Mouse (Mus musculus) forebrain, postnatal 0 days (tissue): Measurements from ENCODE around the gene Car3. TPM values are rescaled to one million over a fixed set of nuclear protein-coding genes. Genes with fewer than 3 reads are reported as not detected.

Experiments
- ATAC-seq: fragments of 200-750 bp; cut with Nextera tagmentation; 2 replicates; pipeline ENCODE4 v1.8.0; 2017; ENCODE audit warnings: mild to moderate bottlenecking, moderate library complexity
- DNase-seq: peaks from one replicate; pipeline ENCODE4 v3.0.0-alpha.2; 2015
- H3K27ac ChIP-seq: fragments of 300-500 bp; sonication (generic); 2 replicates; pipeline ENCODE4 v1.5.1; 2014; ENCODE audit warnings: low read depth, mild to moderate bottlenecking, antibody characterized with exemption, low read length, moderate library complexity, mixed read lengths
- H3K27me3 ChIP-seq: fragments of 300-500 bp; sonication (generic); 2 replicates; pipeline ENCODE4 v1.6.1; 2014; ENCODE audit warnings: mild to moderate bottlenecking, low read length, mixed read lengths; ENCODE audit not compliant: insufficient read depth
- H3K36me3 ChIP-seq: fragments of 300-500 bp; sonication (generic); 2 replicates; pipeline ENCODE4 v1.6.1; 2014; ENCODE audit warnings: mild to moderate bottlenecking, moderate library complexity; ENCODE audit not compliant: insufficient read depth
- H3K4me1 ChIP-seq: fragments of 300-500 bp; sonication (generic); 2 replicates; pipeline ENCODE4 v1.6.1; 2014; ENCODE audit warnings: antibody characterized with exemption; ENCODE audit not compliant: insufficient read depth
- H3K4me2 ChIP-seq: fragments of 300-500 bp; sonication (generic); 2 replicates; pipeline ENCODE4 v1.6.1; 2014; ENCODE audit warnings: low read depth, mild to moderate bottlenecking, moderate library complexity
- H3K4me3 ChIP-seq: fragments of 300-500 bp; sonication (generic); 2 replicates; pipeline ENCODE4 v1.5.1; 2014; ENCODE audit warnings: low read depth, low read length, mixed read lengths
- H3K9ac ChIP-seq: fragments of 300-500 bp; sonication (generic); 2 replicates; pipeline ENCODE4 v1.6.1; 2014; ENCODE audit warnings: mild to moderate bottlenecking
- H3K9me3 ChIP-seq: fragments of 300-500 bp; sonication (generic); 2 replicates; pipeline ENCODE4 v1.6.1; 2016; ENCODE audit warnings: low read length
- CTCF ChIP-seq: sonication (generic); IDR thresholded peaks from 2 replicates; pipeline ENCODE4 v1.5.1; 2016; ENCODE audit warnings: antibody characterized with exemption, control low read depth, low read depth
- WGBS: fragments of 180-500 bp; shearing (Covaris S2); extraction: QIAGEN DNeasy Blood & Tissue Kit; methylation state at CpG from one replicate; pipeline ENCODE4 v1.1.7; 2014; 5-methylcytosine and 5-hydroxymethylcytosine counted together
- polyA plus RNA-seq: library from polyadenylated mRNA; unstranded; fragments of >200 nt; fragmentation: Nextera tagmentation; extraction: Ambion mirVana; gene quantifications from 2 replicates; pipeline ENCODE4 v1.2.1, GENCODE M21; 2015
- total RNA-seq: library from RNA; depleted of rRNA; stranded (reverse); fragments of >200 nt; gene quantifications from 2 replicates; pipeline ENCODE4 v1.2.3, GENCODE M21; 2014; rRNA removed

Car3 gene
- total and polyA plus RNA-seq, 2 experiments from 2014 or later = 1.8 to 2.6 TPM

GRCm38 (mm10) chr3:14904165-14904564 lies 40.9 kb downstream of the Car3 start:
- H3K9me3 ChIP-seq = no peaks in the 10 kb centered on the region
- H3K4me1 ChIP-seq = no peaks in the 10 kb centered on the region
- no peaks in the 10 kb centered on the region for H3K36me3 ChIP-seq
- H3K9ac ChIP-seq = no peak overlapping the region
- 84% methylated on average over 3 of the region's 3 CpGs for WGBS
- ATAC-seq (no peak), DNase-seq (no peak)
- no peak overlapping the region for H3K4me3 ChIP-seq
- no peak overlapping the region for H3K4me2 ChIP-seq
- H3K27ac ChIP-seq = no peak overlapping the region
- no peaks in the 10 kb centered on the region for H3K27me3 ChIP-seq
- no peak for TF ChIP-seq CTCF

GRCm38 (mm10) chr3:14907271-14907670 lies 44.0 kb downstream of the Car3 start:
- Histone ChIP-seq H3K27me3 (no peaks in the 10 kb centered on the region), H3K4me2 (no peak overlapping the region), H3K4me1 (no peaks in the 10 kb centered on the region), H3K9ac (no peak overlapping the region), H3K4me3 (no peak overlapping the region), H3K36me3 (no peaks in the 10 kb centered on the region), H3K9me3 (no peaks in the 10 kb centered on the region), H3K27ac (no peak overlapping the region)
- DNase-seq (no peak), ATAC-seq (no peak)
- WGBS = 25% methylated on average over 1 of the region's 1 CpGs
- TF ChIP-seq CTCF = no peak

GRCm38 (mm10) chr3:14911992-14912582 lies 48.8 kb downstream of the Car3 start:
- Histone ChIP-seq H3K9ac (no peak overlapping the region), H3K4me1 (no peaks in the 10 kb centered on the region), H3K4me3 (no peak overlapping the region), H3K27ac (no peak overlapping the region), H3K27me3 (no peaks in the 10 kb centered on the region), H3K9me3 (no peaks in the 10 kb centered on the region), H3K36me3 (no peaks in the 10 kb centered on the region), H3K4me2 (no peak overlapping the region)
- TF ChIP-seq CTCF = no peak
- ATAC-seq = no peak
- DNase-seq = no peak
- 89% methylated on average over 4 of the region's 4 CpGs for WGBS

GRCm38 (mm10) chr3:14913774-14914173 lies 50.5 kb downstream of the Car3 start:
- H3K4me2 ChIP-seq = no peak overlapping the region
- WGBS = 93% methylated on average over 4 of the region's 4 CpGs
- no peak for TF ChIP-seq CTCF

GRCm38 (mm10) chr3:14915355-14915754 lies 52.0 kb downstream of the Car3 start:
- ATAC-seq (no peak), DNase-seq (no peak)
- no peak for TF ChIP-seq CTCF
- Histone ChIP-seq H3K9ac (no peak overlapping the region), H3K36me3 (no peaks in the 10 kb centered on the region), H3K4me1 (no peaks in the 10 kb centered on the region), H3K9me3 (no peaks in the 10 kb centered on the region), H3K4me2 (no peak overlapping the region), H3K27me3 (no peaks in the 10 kb centered on the region), H3K4me3 (no peak overlapping the region), H3K27ac (no peak overlapping the region)
- 88% methylated on average over 2 of the region's 2 CpGs for WGBS

More at GRCm38 (mm10) chr3:14913774-14914173, 50.5 kb downstream of the Car3 start:
- H3K4me1 ChIP-seq = no peaks in the 10 kb centered on the region
- ATAC-seq (no peak), DNase-seq (no peak)
- H3K9me3 ChIP-seq = no peaks in the 10 kb centered on the region
- H3K9ac ChIP-seq = no peak overlapping the region
- H3K27ac ChIP-seq = no peak overlapping the region
- no peaks in the 10 kb centered on the region for H3K36me3 ChIP-seq
- no peaks in the 10 kb centered on the region for H3K27me3 ChIP-seq
- no peak overlapping the region for H3K4me3 ChIP-seq

- WGBS = 25% methylated on average over 2 of the region's 2 CpGs
- TF ChIP-seq CTCF = no peak
- DNase-seq (no peak), ATAC-seq (no peak)
- no peaks in the 10 kb centered on the region for H3K36me3 ChIP-seq
- no peaks in the 10 kb centered on the region for H3K27me3 ChIP-seq
- no peak overlapping the region for H3K9ac ChIP-seq
- no peak overlapping the region for H3K4me2 ChIP-seq
- no peak overlapping the region for H3K4me3 ChIP-seq
- H3K9me3 ChIP-seq = no peaks in the 10 kb centered on the region
- H3K4me1 ChIP-seq = no peaks in the 10 kb centered on the region
- H3K27ac ChIP-seq = no peak overlapping the region
Observed at GRCm38 (mm10) chr3:14917261-14917660, 53.9 kb downstream of the Car3 start.

Other genes with a start within 250 kb of the Car3 start
- 2.5 and 3.9 TPM in 2 replicates for gene Car13, start 221.8 kb upstream of the Car3 start, total RNA-seq
- 2.3 and 2.5 TPM in 2 replicates for gene Car13, start 221.8 kb upstream of the Car3 start, polyA plus RNA-seq
- gene Car1, start 55.1 kb upstream of the Car3 start, total RNA-seq = 0.19 TPM in 1 of 2 replicates, not detected in the other
- gene Car1, start 55.1 kb upstream of the Car3 start, polyA plus RNA-seq = 0.15 and 0.17 TPM in 2 replicates
- 17.8 and 43.3 TPM in 2 replicates for gene Car2, start 22.8 kb downstream of the Car3 start, total RNA-seq
- 27.8 and 35.5 TPM in 2 replicates for gene Car2, start 22.8 kb downstream of the Car3 start, polyA plus RNA-seq